11 mouse cellular contexts compared by ENCODE assay signal in genomic region chr7:96230720-96231241, GRCm38 (mm10). TPM values are rescaled to one million over a fixed set of nuclear protein-coding genes. Genes with fewer than 3 reads are reported as not detected.
DNase-seq lines count a peak whose midpoint lies in the region; ATAC-seq lines count a peak whose summit lies in the region.
"Had no signal": no experiment of that assay in that cellular context is flagged by ENCODE, and none has a peak within 500 bp of the region (broad histone marks: within the 10 kb centered on the region; RNA-seq: fewer than 3 reads in every experiment).

No protein-coding gene starts in this region.

- no peak overlapping the region for H3K4me3 ChIP-seq in kidney, embryonic 16.5 days (ENCODE audit: low read length)
- no peak overlapping the region for H3K4me3 ChIP-seq in brown adipose tissue, adult 24 weeks (ENCODE audit: insufficient read depth, low read depth, low read length)
- no peak overlapping the region for H3K4me3 ChIP-seq in forebrain, embryonic 13.5 days
- H3K4me3 ChIP-seq in midbrain, embryonic 15.5 days: no peak overlapping the region

- H3K9me3 ChIP-seq in kidney, embryonic 16.5 days (ENCODE audit: low read length): no peaks in the 10 kb centered on the region
- H3K9me3 ChIP-seq in forebrain, embryonic 13.5 days (replicated peaks): no peaks in the 10 kb centered on the region
- no peaks in the 10 kb centered on the region for H3K9me3 ChIP-seq in midbrain, embryonic 15.5 days

- H3K4me2 ChIP-seq in kidney, embryonic 16.5 days (replicated peaks; ENCODE audit: low read depth, low read length): peak overlapping the region; percentile 11; the same call in 1 of the 2 replicates
- H3K4me2 ChIP-seq in forebrain, embryonic 13.5 days: no peak overlapping the region
- H3K4me2 ChIP-seq in midbrain, embryonic 15.5 days: no peak overlapping the region

- DNase-seq in kidney, postnatal 25 days: no peak
- no peak for DNase-seq in spleen, postnatal 10 days (ENCODE audit: low spot score in 2 of 2)
- no peak for DNase-seq in ovary, adult 18-20 months (ENCODE audit: low spot score)
- DNase-seq: cerebellum, adult 8-10 months; heart, postnatal 36 days; liver; thymus, adult 2 months had no signal

- H3K27me3 ChIP-seq in kidney, embryonic 16.5 days (ENCODE audit: insufficient read depth, low read length): no peaks in the 10 kb centered on the region
- no peaks in the 10 kb centered on the region for H3K27me3 ChIP-seq in forebrain, embryonic 13.5 days
- H3K27me3 ChIP-seq in midbrain, embryonic 15.5 days (replicated peaks): no peaks in the 10 kb centered on the region

- H3K4me1 ChIP-seq in kidney, embryonic 16.5 days (ENCODE audit: insufficient read depth, low read length): peaks cover 22% of the 10 kb centered on the region
- H3K4me1 ChIP-seq in brown adipose tissue, adult 24 weeks (ENCODE audit: control insufficient read depth, insufficient read depth, insufficient read length, low read length): peaks cover 11% of the 10 kb centered on the region
- peaks cover 29% of the 10 kb centered on the region for H3K4me1 ChIP-seq in forebrain, embryonic 13.5 days
- H3K4me1 ChIP-seq in midbrain, embryonic 15.5 days: peaks cover 17% of the 10 kb centered on the region

- peak overlapping the region; percentile 82 for H3K27ac ChIP-seq in kidney, embryonic 16.5 days (ENCODE audit: low read length)
- H3K27ac ChIP-seq in brown adipose tissue, adult 24 weeks (replicated peaks; ENCODE audit: low read depth, low read length): peak overlapping the region; percentile 12; the same call in 1 of the 2 replicates
- no peak overlapping the region for H3K27ac ChIP-seq in forebrain, embryonic 13.5 days
- no peak overlapping the region for H3K27ac ChIP-seq in midbrain, embryonic 15.5 days

- H3K36me3 ChIP-seq in kidney, embryonic 16.5 days (ENCODE audit: insufficient read depth, low read length): no peaks in the 10 kb centered on the region
- H3K36me3 ChIP-seq in forebrain, embryonic 13.5 days (ENCODE audit: poor library complexity, severe bottlenecking): 0 out of 2 replicates have a peak, but pooled peaks cover 4% of the 10 kb centered on the region
- no peaks in the 10 kb centered on the region for H3K36me3 ChIP-seq in midbrain, embryonic 15.5 days (replicated peaks)

- no peak overlapping the region for H3K9ac ChIP-seq in kidney, embryonic 16.5 days (replicated peaks; ENCODE audit: low read length)
- no peak overlapping the region for H3K9ac ChIP-seq in forebrain, embryonic 13.5 days
- no peak overlapping the region for H3K9ac ChIP-seq in midbrain, embryonic 15.5 days

- ATAC-seq in kidney, embryonic 16.5 days (ENCODE audit: low FRiP score, low TSS enrichment): peak; percentile 22; the same call in 1 of the 2 replicates
- ATAC-seq in forebrain, embryonic 13.5 days: peak; percentile 23; the same call in 1 of the 2 replicates
- peak; percentile 62 for ATAC-seq in midbrain, embryonic 15.5 days (replicated peaks)

- 25% methylated on average over 9 of the region's 9 CpGs for WGBS in kidney, embryonic 16.5 days
- WGBS in forebrain, embryonic 13.5 days: 48% methylated on average over 9 of the region's 9 CpGs
- 45% methylated on average over 9 of the region's 9 CpGs for WGBS in midbrain, embryonic 15.5 days

RNA-seq across cellular contexts. Expression of gene Tenm4, which starts 59.7 kb away (rescaled TPM):
- polyA plus RNA-seq in kidney, embryonic 16.5 days (2015; fragmentation: Nextera tagmentation; extraction: Ambion mirVana): 39.7 and 43.8 TPM in 2 replicates
- polyA plus RNA-seq in brown adipose tissue, adult 24 weeks (2012; ENCODE audit: insufficient read depth, insufficient read length, missing spikeins): 9.8 and 10.9 TPM in 2 replicates
- polyA plus RNA-seq in forebrain, embryonic 13.5 days (2015; fragmentation: Nextera tagmentation; extraction: Ambion mirVana): 67.6 and 73.6 TPM in 2 replicates
- polyA plus RNA-seq in midbrain, embryonic 15.5 days (2015; fragmentation: Nextera tagmentation; extraction: Ambion mirVana): 46.9 and 52.7 TPM in 2 replicates

Comparison
In these comparisons a context has a peak if more than half of its experiments do, and no peak if none do; other contexts are left out.
1. H3K27ac ChIP-seq: peak in kidney, embryonic 16.5 days (single experiment) and brown adipose tissue, adult 24 weeks (single experiment); none in forebrain, embryonic 13.5 days (single experiment) and midbrain, embryonic 15.5 days (single experiment).
2. Peak in every context shown above with its lines, with median percentiles within 50 percentile points of each other: ATAC-seq.